ENCODE assay signal across 20 mouse cellular contexts in the genomic region with DNA sequence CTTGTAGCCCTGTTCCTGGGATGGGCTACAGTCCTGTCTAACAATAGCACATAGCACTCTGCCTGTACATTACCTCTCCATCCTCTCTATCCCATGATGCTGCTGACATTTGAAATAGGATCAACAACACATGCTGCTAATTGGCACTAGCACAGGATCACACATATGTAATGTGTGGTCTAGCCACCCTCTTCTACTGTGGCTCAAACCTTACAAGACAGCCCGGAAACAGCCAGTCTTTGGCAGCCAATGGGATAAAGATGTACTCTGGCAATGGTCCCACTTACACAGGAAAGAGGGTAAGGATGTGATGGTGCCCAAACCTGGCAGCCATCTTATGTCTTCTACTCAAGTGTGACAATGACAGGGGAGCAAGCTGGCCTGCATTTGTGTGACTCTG. TPM values are rescaled to one million over a fixed set of nuclear protein-coding genes. Genes with fewer than 3 reads are reported as not detected.
A peak's percentile ranks its signal among the peaks of the same experiment; 100 is the strongest.
DNase-seq lines count a peak whose midpoint lies in the region; ATAC-seq and TF ChIP-seq lines count a peak whose summit lies in the region.
"Had no signal": no experiment of that assay in that cellular context is flagged by ENCODE, and none has a peak within 500 bp of the region (broad histone marks: within the 10 kb centered on the region; RNA-seq: fewer than 3 reads in every experiment).

No protein-coding gene starts in this region.

- 68% methylated on average over 1 of the region's 1 CpGs for WGBS in forebrain, embryonic 13.5 days
- WGBS in forebrain, embryonic 11.5 days = 77% methylated on average over 1 of the region's 1 CpGs
- WGBS in hindbrain, postnatal 0 days = 56% methylated on average over 1 of the region's 1 CpGs
- WGBS in hindbrain, embryonic 11.5 days = 94% methylated on average over 1 of the region's 1 CpGs
- WGBS in midbrain, postnatal 0 days = 83% methylated on average over 1 of the region's 1 CpGs
- WGBS in midbrain, embryonic 11.5 days = 84% methylated on average over 1 of the region's 1 CpGs
- WGBS in forebrain, postnatal 0 days = 45% methylated on average over 1 of the region's 1 CpGs

- H3K9ac ChIP-seq in forebrain, embryonic 13.5 days = no peak overlapping the region
- H3K9ac ChIP-seq in forebrain, embryonic 11.5 days (ENCODE audit: low read length) = no peak overlapping the region
- H3K9ac ChIP-seq in hindbrain, postnatal 0 days (replicated peaks; ENCODE audit: low read length) = no peak overlapping the region
- no peak overlapping the region for H3K9ac ChIP-seq in hindbrain, embryonic 11.5 days (ENCODE audit: low read depth, low read length)
- no peak overlapping the region for H3K9ac ChIP-seq in midbrain, postnatal 0 days (replicated peaks; ENCODE audit: low read length, poor library complexity, severe bottlenecking)
- H3K9ac ChIP-seq in midbrain, embryonic 11.5 days (ENCODE audit: low read length) = no peak overlapping the region
- H3K9ac ChIP-seq in forebrain, postnatal 0 days = no peak overlapping the region
- H3K9ac ChIP-seq: embryonic facial prominence, embryonic 13.5 days; heart, embryonic 12.5 days; hindbrain, embryonic 15.5 days had no signal

- no peak for TF ChIP-seq CTCF in hindbrain, postnatal 0 days (IDR thresholded peaks at IDR 0.05; ENCODE audit: low read depth)
- no peak for TF ChIP-seq CTCF in midbrain, postnatal 0 days (IDR thresholded peaks at IDR 0.05)
- TF ChIP-seq CTCF in forebrain, postnatal 0 days (IDR thresholded peaks at IDR 0.05; ENCODE audit: low read depth) = no peak

- H3K4me3 ChIP-seq in forebrain, embryonic 13.5 days = no peak overlapping the region
- H3K4me3 ChIP-seq in forebrain, embryonic 11.5 days (ENCODE audit: low read depth, low read length) = no peak overlapping the region
- no peak overlapping the region for H3K4me3 ChIP-seq in hindbrain, postnatal 0 days (ENCODE audit: low read length)
- H3K4me3 ChIP-seq in hindbrain, embryonic 11.5 days (ENCODE audit: low read depth, low read length) = no peak overlapping the region
- no peak overlapping the region for H3K4me3 ChIP-seq in midbrain, postnatal 0 days (ENCODE audit: low read depth, low read length)
- no peak overlapping the region for H3K4me3 ChIP-seq in midbrain, embryonic 11.5 days (ENCODE audit: low read depth, low read length)
- H3K4me3 ChIP-seq in forebrain, postnatal 0 days (ENCODE audit: low read depth, low read length) = no peak overlapping the region
- H3K4me3 ChIP-seq: heart, adult 2 months; heart, embryonic 12.5 days; hindbrain, embryonic 10.5 days; hindbrain, embryonic 15.5 days had no signal

- ATAC-seq in forebrain, embryonic 13.5 days = peak; percentile 87
- no peak for ATAC-seq in forebrain, embryonic 11.5 days (replicated peaks; ENCODE audit: low FRiP score)
- peak; percentile 78 for ATAC-seq in hindbrain, postnatal 0 days
- no peak for ATAC-seq in hindbrain, embryonic 11.5 days (ENCODE audit: low FRiP score)
- ATAC-seq in midbrain, postnatal 0 days (ENCODE audit: low FRiP score) = 0 out of 2 replicates have a peak, but pooled peaks have one; percentile 20
- no peak for ATAC-seq in midbrain, embryonic 11.5 days (ENCODE audit: low FRiP score)
- ATAC-seq in forebrain, postnatal 0 days = peak; percentile 80
- ATAC-seq: inflammation-experienced regulatory T-cells, adult 6 months; intestine, postnatal 0 days had no signal

- H3K27ac ChIP-seq in forebrain, embryonic 13.5 days = peak overlapping the region; percentile 57
- no peak overlapping the region for H3K27ac ChIP-seq in forebrain, embryonic 11.5 days (ENCODE audit: low read depth, low read length)
- H3K27ac ChIP-seq in hindbrain, postnatal 0 days = no peak overlapping the region
- no peak overlapping the region for H3K27ac ChIP-seq in hindbrain, embryonic 11.5 days (ENCODE audit: low read depth, low read length)
- H3K27ac ChIP-seq in midbrain, postnatal 0 days (ENCODE audit: low read depth, low read length) = no peak overlapping the region
- H3K27ac ChIP-seq in midbrain, embryonic 11.5 days (ENCODE audit: low read depth, low read length) = no peak overlapping the region
- H3K27ac ChIP-seq in forebrain, postnatal 0 days (ENCODE audit: low read depth, low read length) = peak overlapping the region; percentile 82
- H3K27ac ChIP-seq: embryonic facial prominence, embryonic 13.5 days; heart, adult 2 months; hindbrain, embryonic 10.5 days; hindbrain, embryonic 15.5 days had no signal

- H3K4me2 ChIP-seq in forebrain, embryonic 13.5 days = no peak overlapping the region
- H3K4me2 ChIP-seq in forebrain, embryonic 11.5 days (ENCODE audit: low read depth, low read length, severe bottlenecking) = no peak overlapping the region
- no peak overlapping the region for H3K4me2 ChIP-seq in hindbrain, postnatal 0 days (ENCODE audit: low read depth, low read length)
- no peak overlapping the region for H3K4me2 ChIP-seq in hindbrain, embryonic 11.5 days (replicated peaks; ENCODE audit: low read depth, low read length)
- H3K4me2 ChIP-seq in midbrain, postnatal 0 days (ENCODE audit: low read depth, low read length, poor library complexity, severe bottlenecking) = no peak overlapping the region
- no peak overlapping the region for H3K4me2 ChIP-seq in midbrain, embryonic 11.5 days
- no peak overlapping the region for H3K4me2 ChIP-seq in forebrain, postnatal 0 days (ENCODE audit: low read depth)
- H3K4me2 ChIP-seq: heart, embryonic 12.5 days; hindbrain, embryonic 15.5 days had no signal

- H3K9me3 ChIP-seq in forebrain, embryonic 13.5 days (replicated peaks) = no peaks in the 10 kb centered on the region; the same call in 1 of the 2 replicates
- no peaks in the 10 kb centered on the region for H3K9me3 ChIP-seq in forebrain, embryonic 11.5 days (ENCODE audit: control insufficient read depth, low read length)
- no peaks in the 10 kb centered on the region for H3K9me3 ChIP-seq in hindbrain, postnatal 0 days (ENCODE audit: low read length)
- no peaks in the 10 kb centered on the region for H3K9me3 ChIP-seq in hindbrain, embryonic 11.5 days (ENCODE audit: control insufficient read depth, low read length)
- H3K9me3 ChIP-seq in midbrain, postnatal 0 days (ENCODE audit: low read length) = no peaks in the 10 kb centered on the region
- no peaks in the 10 kb centered on the region for H3K9me3 ChIP-seq in midbrain, embryonic 11.5 days (ENCODE audit: control insufficient read depth, low read length)
- H3K9me3 ChIP-seq in forebrain, postnatal 0 days (ENCODE audit: low read length) = no peaks in the 10 kb centered on the region

- H3K4me1 ChIP-seq in forebrain, embryonic 13.5 days = peaks cover 4% of the 10 kb centered on the region
- 0 out of 2 replicates have a peak, but pooled peaks cover 2% of the 10 kb centered on the region for H3K4me1 ChIP-seq in forebrain, embryonic 11.5 days (replicated peaks; ENCODE audit: control insufficient read depth, insufficient read depth, low read length)
- H3K4me1 ChIP-seq in hindbrain, postnatal 0 days (ENCODE audit: insufficient read depth, low read length) = no peaks in the 10 kb centered on the region
- H3K4me1 ChIP-seq in hindbrain, embryonic 11.5 days (replicated peaks; ENCODE audit: control insufficient read depth, insufficient read depth, low read length) = no peaks in the 10 kb centered on the region
- H3K4me1 ChIP-seq in midbrain, postnatal 0 days (ENCODE audit: insufficient read depth, low read length) = no peaks in the 10 kb centered on the region
- no peaks in the 10 kb centered on the region for H3K4me1 ChIP-seq in midbrain, embryonic 11.5 days (ENCODE audit: control insufficient read depth, insufficient read depth, low read length)
- H3K4me1 ChIP-seq in forebrain, postnatal 0 days (ENCODE audit: insufficient read depth) = peaks cover 10% of the 10 kb centered on the region; the same call in 1 of the 2 replicates

- no peaks in the 10 kb centered on the region for H3K27me3 ChIP-seq in forebrain, embryonic 13.5 days
- no peaks in the 10 kb centered on the region for H3K27me3 ChIP-seq in forebrain, embryonic 11.5 days (ENCODE audit: control insufficient read depth, insufficient read depth, low read length)
- H3K27me3 ChIP-seq in hindbrain, postnatal 0 days (ENCODE audit: insufficient read depth, low read length) = no peaks in the 10 kb centered on the region
- H3K27me3 ChIP-seq in hindbrain, embryonic 11.5 days (ENCODE audit: control insufficient read depth, insufficient read depth, low read length) = no peaks in the 10 kb centered on the region
- no peaks in the 10 kb centered on the region for H3K27me3 ChIP-seq in midbrain, postnatal 0 days (ENCODE audit: insufficient read depth, low read length)
- H3K27me3 ChIP-seq in midbrain, embryonic 11.5 days (ENCODE audit: control insufficient read depth, insufficient read depth, low read length) = no peaks in the 10 kb centered on the region
- no peaks in the 10 kb centered on the region for H3K27me3 ChIP-seq in forebrain, postnatal 0 days (ENCODE audit: insufficient read depth, low read length)
- H3K27me3 ChIP-seq: embryonic facial prominence, embryonic 13.5 days; heart, embryonic 12.5 days; hindbrain, embryonic 15.5 days had no signal

- DNase-seq in forebrain, embryonic 11.5 days (ENCODE audit: low spot score) = no peak
- peak; percentile 53 for DNase-seq in hindbrain, postnatal 0 days (ENCODE audit: low spot score)
- no peak for DNase-seq in hindbrain, embryonic 11.5 days (ENCODE audit: low spot score)
- peak; percentile 49 for DNase-seq in midbrain, postnatal 0 days (ENCODE audit: low spot score)
- no peak for DNase-seq in midbrain, embryonic 11.5 days (ENCODE audit: low spot score, missing footprints)
- peak; percentile 77 for DNase-seq in forebrain, postnatal 0 days
- no peak for DNase-seq in spleen, adult 18-20 months
- DNase-seq: adrenal gland, adult 2 months; adrenal gland, postnatal 25 days; cerebellum, adult 11 months; cerebellum, postnatal 36 days; gastrocnemius, postnatal 10 days; heart, adult 2 months had no signal

- no peaks in the 10 kb centered on the region for H3K36me3 ChIP-seq in forebrain, embryonic 13.5 days (ENCODE audit: poor library complexity, severe bottlenecking)
- H3K36me3 ChIP-seq in forebrain, embryonic 11.5 days (ENCODE audit: control insufficient read depth, insufficient read depth, low read length) = no peaks in the 10 kb centered on the region
- no peaks in the 10 kb centered on the region for H3K36me3 ChIP-seq in hindbrain, postnatal 0 days (ENCODE audit: insufficient read depth, low read length)
- no peaks in the 10 kb centered on the region for H3K36me3 ChIP-seq in hindbrain, embryonic 11.5 days (ENCODE audit: control insufficient read depth, insufficient read depth, low read length)
- no peaks in the 10 kb centered on the region for H3K36me3 ChIP-seq in midbrain, postnatal 0 days (ENCODE audit: insufficient read depth, low read length)
- no peaks in the 10 kb centered on the region for H3K36me3 ChIP-seq in midbrain, embryonic 11.5 days (ENCODE audit: control insufficient read depth, insufficient read depth, low read length)
- no peaks in the 10 kb centered on the region for H3K36me3 ChIP-seq in forebrain, postnatal 0 days (ENCODE audit: insufficient read depth)
- H3K36me3 ChIP-seq: embryonic facial prominence, embryonic 13.5 days; heart, embryonic 12.5 days; hindbrain, embryonic 10.5 days; hindbrain, embryonic 15.5 days had no signal

RNA-seq across cellular contexts. Expression of a gene that starts 58.3 kb away (rescaled TPM):
- 39.5 and 42.6 TPM in 2 replicates for polyA plus RNA-seq in forebrain, embryonic 13.5 days (2015; fragmentation: Nextera tagmentation; extraction: Ambion mirVana)
- polyA plus RNA-seq in forebrain, embryonic 11.5 days (2014; fragmentation: Nextera tagmentation; extraction: Ambion mirVana) = 44.0 and 50.3 TPM in 2 replicates
- total RNA-seq in hindbrain, postnatal 0 days (2014; rRNA removed) = 52.3 and 55.8 TPM in 2 replicates
- polyA plus RNA-seq in hindbrain, postnatal 0 days (2015; fragmentation: Nextera tagmentation; extraction: Ambion mirVana) = 40.2 and 40.7 TPM in 2 replicates
- polyA plus RNA-seq in hindbrain, embryonic 11.5 days (2014; fragmentation: Nextera tagmentation; extraction: Ambion mirVana) = 50.6 and 72.7 TPM in 2 replicates
- total RNA-seq in midbrain, postnatal 0 days (2014; rRNA removed) = 60.2 and 76.4 TPM in 2 replicates
- 34.4 and 42.5 TPM in 2 replicates for polyA plus RNA-seq in midbrain, postnatal 0 days (2015; fragmentation: Nextera tagmentation; extraction: Ambion mirVana)
- polyA plus RNA-seq in midbrain, embryonic 11.5 days (2014; fragmentation: Nextera tagmentation; extraction: Ambion mirVana) = 35.2 and 35.9 TPM in 2 replicates
- total RNA-seq in forebrain, postnatal 0 days (2014; rRNA removed) = 74.5 and 85.8 TPM in 2 replicates
- polyA plus RNA-seq in forebrain, postnatal 0 days (2015; fragmentation: Nextera tagmentation; extraction: Ambion mirVana) = 36.0 and 43.8 TPM in 2 replicates

Comparison
In these comparisons a context has a peak if more than half of its experiments do, and no peak if none do; other contexts are left out.
1. ATAC-seq: peak in forebrain, embryonic 13.5 days (single experiment), hindbrain, postnatal 0 days (single experiment), midbrain, postnatal 0 days (single experiment) and forebrain, postnatal 0 days (single experiment); none in forebrain, embryonic 11.5 days (single experiment), hindbrain, embryonic 11.5 days (single experiment) and midbrain, embryonic 11.5 days (single experiment).
2. H3K27ac ChIP-seq: peak in forebrain, embryonic 13.5 days (single experiment) and forebrain, postnatal 0 days (single experiment); none in forebrain, embryonic 11.5 days (single experiment), hindbrain, postnatal 0 days (single experiment), hindbrain, embryonic 11.5 days (single experiment), midbrain, postnatal 0 days (single experiment) and midbrain, embryonic 11.5 days (single experiment).
3. DNase-seq: peak in hindbrain, postnatal 0 days (single experiment), midbrain, postnatal 0 days (single experiment) and forebrain, postnatal 0 days (single experiment); none in forebrain, embryonic 11.5 days (single experiment), hindbrain, embryonic 11.5 days (single experiment), midbrain, embryonic 11.5 days (single experiment) and spleen, adult 18-20 months (0 of 2).